Mouse (Mus musculus): ENCODE results near the gene Erp27.

DNA sequence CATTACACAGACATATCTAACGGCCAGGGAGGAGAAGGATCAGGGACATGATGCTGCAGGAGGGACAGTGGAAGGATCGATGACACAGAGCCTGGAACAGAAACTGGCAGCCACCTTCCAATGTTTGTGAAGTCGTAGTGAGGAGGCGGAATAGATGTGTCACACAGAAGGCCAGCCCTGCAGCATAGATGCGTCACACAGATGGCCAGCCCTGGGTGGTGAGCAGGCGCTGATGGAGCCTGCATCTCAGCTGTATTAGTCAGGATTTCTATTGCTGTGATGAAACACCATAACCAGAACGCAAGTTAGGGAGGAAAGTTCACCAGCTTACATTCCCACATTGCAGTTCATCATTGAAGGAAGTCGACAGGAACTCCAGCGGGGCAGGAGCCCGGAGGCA, 43.9 kb upstream of the Erp27 start:
- TF ChIP-seq TBP (conservative IDR thresholded peaks at IDR 0.05; ENCODE audit: low read depth, low read length) = no peak
- no peak for TF ChIP-seq EP300 (IDR thresholded peaks at IDR 0.05; ENCODE audit: low read length)
- TF ChIP-seq TCF12 (IDR thresholded peaks at IDR 0.05; ENCODE audit: low read depth, low read length) = no peak
- TF ChIP-seq CTCF (conservative IDR thresholded peaks at IDR 0.05 in 1 of 2, IDR thresholded peaks at IDR 0.05 in 1 of 2; ENCODE audit: low read depth in 2 of 2, low read length in 2 of 2) = no peak
- TF ChIP-seq NRF1 (IDR thresholded peaks at IDR 0.05; ENCODE audit: low read depth, low read length) = no peak
- no peak for TF ChIP-seq CHD2 (IDR thresholded peaks at IDR 0.05; ENCODE audit: low read length)
- TF ChIP-seq SIN3A (IDR thresholded peaks at IDR 0.05; ENCODE audit: low read length) = no peak
- no peak for TF ChIP-seq USF1 (IDR thresholded peaks at IDR 0.05; ENCODE audit: low read depth, low read length)
- no peak for TF ChIP-seq RAD21 (IDR thresholded peaks at IDR 0.05; ENCODE audit: low read depth, low read length)
- no peak for TF ChIP-seq POLR2A (IDR thresholded peaks at IDR 0.05; ENCODE audit: low read depth, low read length)
- TF ChIP-seq ELF1 (IDR thresholded peaks at IDR 0.05; ENCODE audit: low read depth, low read length) = no peak
- no peak for TF ChIP-seq USF2 (conservative IDR thresholded peaks at IDR 0.05; ENCODE audit: low read depth, low read length)
- TF ChIP-seq MAZ (IDR thresholded peaks at IDR 0.05; ENCODE audit: low read depth, low read length) = no peak
- TF ChIP-seq HCFC1 (IDR thresholded peaks at IDR 0.05; ENCODE audit: low read depth, low read length) = no peak

Measured in CH12.LX (cell line).